8 mouse cellular contexts compared by ENCODE assay signal in the genomic region with DNA sequence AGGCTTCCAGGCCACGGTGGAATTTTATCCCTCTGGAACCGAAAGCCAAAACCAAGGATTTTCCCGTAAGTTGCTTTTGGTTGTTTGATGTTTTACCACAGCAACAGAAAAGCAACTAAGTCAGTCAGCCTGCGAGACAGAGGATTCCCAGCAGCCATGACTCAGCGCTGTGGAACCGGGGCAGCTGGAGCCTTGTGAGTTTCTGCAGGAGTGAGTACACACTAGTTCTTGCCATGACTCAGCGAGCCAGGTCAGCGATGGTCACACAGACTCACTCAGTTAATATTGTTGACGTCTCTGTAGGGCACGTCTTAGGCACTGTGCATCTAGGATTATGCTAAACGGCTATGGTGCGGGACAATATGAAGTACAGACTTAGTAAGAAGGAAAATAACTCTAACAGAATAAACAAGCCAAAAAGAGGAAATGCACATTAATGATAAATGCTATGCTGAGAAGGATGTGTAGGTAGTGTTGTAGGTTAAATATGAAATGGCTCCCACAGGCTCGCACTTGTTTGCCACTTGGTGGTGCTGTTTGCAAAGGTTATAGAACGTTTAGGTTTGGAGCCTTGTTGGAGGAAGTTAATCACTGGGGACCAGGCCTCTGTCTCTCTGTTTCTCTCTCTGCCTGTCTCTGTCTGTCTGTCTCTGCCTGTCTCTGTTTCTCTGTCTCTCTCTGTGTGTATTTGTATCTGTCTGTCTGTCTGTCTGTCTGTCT. TPM values are rescaled to one million over a fixed set of nuclear protein-coding genes. Genes with fewer than 3 reads are reported as not detected.
DNase-seq lines count a peak whose midpoint lies in the region; ATAC-seq and TF ChIP-seq lines count a peak whose summit lies in the region.
"Had no signal": no experiment of that assay in that cellular context is flagged by ENCODE, and none has a peak within 500 bp of the region (broad histone marks: within the 10 kb centered on the region; RNA-seq: fewer than 3 reads in every experiment).

No protein-coding gene starts in this region.

- no peak overlapping the region for H3K9ac ChIP-seq in embryonic facial prominence, embryonic 14.5 days (ENCODE audit: low read depth, low read length)
- H3K9ac ChIP-seq in liver, postnatal 0 days (replicated peaks), result no peak overlapping the region
- H3K9ac ChIP-seq: heart, embryonic 15.5 days had no signal

- peak; percentile 53; the same call in 1 of the 2 replicates for ATAC-seq in embryonic facial prominence, embryonic 14.5 days (ENCODE audit: low read depth)
- ATAC-seq in liver, postnatal 0 days, result 0 out of 2 replicates have a peak, but pooled peaks have one; percentile 13

- H3K27ac ChIP-seq in embryonic facial prominence, embryonic 14.5 days (replicated peaks; ENCODE audit: low read depth, low read length), result no peak overlapping the region
- no peak overlapping the region for H3K27ac ChIP-seq in liver, postnatal 0 days (ENCODE audit: low read depth)
- H3K27ac ChIP-seq: heart, embryonic 15.5 days had no signal

- no peaks in the 10 kb centered on the region for H3K27me3 ChIP-seq in embryonic facial prominence, embryonic 14.5 days (replicated peaks; ENCODE audit: control insufficient read depth, insufficient read depth, low read length)
- 0 out of 2 replicates have a peak, but pooled peaks cover 3% of the 10 kb centered on the region for H3K27me3 ChIP-seq in liver, postnatal 0 days (ENCODE audit: insufficient read depth, low read length)

- no peak overlapping the region for H3K4me2 ChIP-seq in embryonic facial prominence, embryonic 14.5 days (ENCODE audit: low read depth, low read length)
- no peak overlapping the region for H3K4me2 ChIP-seq in liver, postnatal 0 days (ENCODE audit: low read depth, low read length)
- H3K4me2 ChIP-seq: heart, embryonic 15.5 days had no signal

- H3K4me1 ChIP-seq in embryonic facial prominence, embryonic 14.5 days (ENCODE audit: control insufficient read depth, insufficient read depth, low read length), result no peaks in the 10 kb centered on the region
- H3K4me1 ChIP-seq in liver, postnatal 0 days (ENCODE audit: insufficient read depth), result 0 out of 2 replicates have a peak, but pooled peaks cover 3% of the 10 kb centered on the region
- H3K4me1 ChIP-seq: heart, embryonic 15.5 days had no signal

- 55% methylated on average over 14 of the region's 14 CpGs for WGBS in embryonic facial prominence, embryonic 14.5 days
- 40% methylated on average over 14 of the region's 14 CpGs for WGBS in liver, postnatal 0 days (ENCODE audit: insufficient replicate concordance)

- H3K4me3 ChIP-seq in embryonic facial prominence, embryonic 14.5 days (ENCODE audit: low read depth, low read length), result no peak overlapping the region
- no peak overlapping the region for H3K4me3 ChIP-seq in liver, postnatal 0 days (ENCODE audit: low read depth, low read length)
- H3K4me3 ChIP-seq: heart, embryonic 15.5 days had no signal

- DNase-seq in left cerebral cortex, adult 18-20 months (ENCODE audit: low spot score in 2 of 2), result peak; percentile 58 to 70
- DNase-seq in left cerebral cortex, postnatal 4 days, result no peak
- DNase-seq in ES-CJ7 (ENCODE audit: low read depth, low spot score), result peak; percentile 77
- peak; percentile 78 for DNase-seq in adrenal gland, adult 8-10 months
- DNase-seq in embryonic facial prominence, embryonic 14.5 days (ENCODE audit: low spot score), result peak; percentile 68
- DNase-seq in liver, postnatal 0 days, result no peak
- peak; percentile 62 for DNase-seq in right cerebral cortex, postnatal 25 days

- peak; percentile 72 for TF ChIP-seq CTCF in liver, postnatal 0 days (IDR thresholded peaks at IDR 0.05; ENCODE audit: low read depth)

- intact Hi-C loops in left cerebral cortex, postnatal 4 days (cut with DNase I), result no loop called here

- H3K36me3 ChIP-seq in embryonic facial prominence, embryonic 14.5 days (ENCODE audit: control insufficient read depth, insufficient read depth, low read length), result no peaks in the 10 kb centered on the region
- no peaks in the 10 kb centered on the region for H3K36me3 ChIP-seq in liver, postnatal 0 days (replicated peaks; ENCODE audit: insufficient read depth, low read length)
- H3K36me3 ChIP-seq: heart, embryonic 15.5 days had no signal

- no peak for TF ChIP-seq EP300 in liver, postnatal 0 days (IDR thresholded peaks at IDR 0.05; ENCODE audit: low read depth)

- no peaks in the 10 kb centered on the region for H3K9me3 ChIP-seq in embryonic facial prominence, embryonic 14.5 days (ENCODE audit: control insufficient read depth, low read length)
- no peaks in the 10 kb centered on the region for H3K9me3 ChIP-seq in liver, postnatal 0 days (ENCODE audit: low read length)
- H3K9me3 ChIP-seq: heart, embryonic 15.5 days had no signal

RNA-seq across cellular contexts. Expression of gene Sema4f, which starts 30.3 kb away (rescaled TPM):
- 10 to 100 TPM; 37.8 to 41.2 TPM for total RNA-seq in left cerebral cortex, adult 18-20 months (2021)
- 10 to 100 TPM; 51.3 to 54.0 TPM for total RNA-seq in left cerebral cortex, postnatal 4 days (2021)
- 1 to 10 TPM in 3 of 4 experiments, under 1 TPM in 1; 0.96 to 2.5 (median 1.4) TPM for total RNA-seq in adrenal gland, adult 8-10 months (2022)
- polyA plus RNA-seq in embryonic facial prominence, embryonic 14.5 days (2014; fragmentation: Nextera tagmentation; extraction: Ambion mirVana), result 2.1 and 3.5 TPM in 2 replicates
- 0.08 and 0.12 TPM in 2 replicates for polyA plus RNA-seq in liver, postnatal 0 days (2015; fragmentation: Nextera tagmentation; extraction: Ambion mirVana)

RNA-seq across cellular contexts. Expression of gene M1ap, which starts 37.4 kb away (rescaled TPM):
- not detected for total RNA-seq in left cerebral cortex, adult 18-20 months (2021)
- under 1 TPM in 1 of 2 experiments, not detected in 1; 0.44 TPM for total RNA-seq in left cerebral cortex, postnatal 4 days (2021)
- not detected for total RNA-seq in adrenal gland, adult 8-10 months (2022)
- polyA plus RNA-seq in embryonic facial prominence, embryonic 14.5 days (2014; fragmentation: Nextera tagmentation; extraction: Ambion mirVana), result 0.28 and 0.65 TPM in 2 replicates
- polyA plus RNA-seq in liver, postnatal 0 days (2015; fragmentation: Nextera tagmentation; extraction: Ambion mirVana), result 3.8 and 4.3 TPM in 2 replicates

Comparison
In these comparisons a context has a peak if more than half of its experiments do, and no peak if none do; other contexts are left out.
1. DNase-seq: peak in left cerebral cortex, adult 18-20 months (2 of 2), ES-CJ7 (single experiment), adrenal gland, adult 8-10 months (single experiment), embryonic facial prominence, embryonic 14.5 days (single experiment) and right cerebral cortex, postnatal 25 days (single experiment); none in left cerebral cortex, postnatal 4 days (single experiment) and liver, postnatal 0 days (single experiment).
2. RNA of gene Sema4f, which starts 30.3 kb away (total RNA-seq): 51.3 to 54.0 TPM in left cerebral cortex, postnatal 4 days and 37.8 to 41.2 TPM in left cerebral cortex, adult 18-20 months; 0.96 to 2.5 TPM in adrenal gland, adult 8-10 months; every median in the first group is over 10 times any median in the second.